Mouse (Mus musculus) cerebellum, adult 2 months (tissue): ENCODE measurements around the gene Cracr2b. TPM values are rescaled to one million over a fixed set of nuclear protein-coding genes. Genes with fewer than 3 reads are reported as not detected.

ENCODE experiments used
- DNase-seq, 2 experiments: peaks; one replicate each; pipeline ENCODE4 v3.0.0; 2021
- H3K27ac ChIP-seq: fragments of 200-500 bp; 2 replicates; pipeline ENCODE4 v1.5.1; 2012; ENCODE audit warnings: low read length, control low read depth, inconsistent platforms; ENCODE audit not compliant: insufficient read depth
- H3K27me3 ChIP-seq: fragments of 200-500 bp; 2 replicates; pipeline ENCODE4 v1.6.1; 2012; ENCODE audit warnings: inconsistent platforms, mild to moderate bottlenecking, low read length, moderate library complexity; ENCODE audit not compliant: control insufficient read depth, insufficient read depth
- H3K4me1 ChIP-seq: fragments of 200-500 bp; 2 replicates; pipeline ENCODE4 v1.6.1; 2011; ENCODE audit warnings: low read length; ENCODE audit not compliant: control insufficient read depth, insufficient read depth
- H3K4me3 ChIP-seq: fragments of 200-500 bp; replicated peaks from 2 replicates; pipeline ENCODE3; 2011; ENCODE audit warnings: mild to moderate bottlenecking, low read depth, low read length, control low read depth; ENCODE audit not compliant: insufficient read depth
- CTCF ChIP-seq: fragments of 200-500 bp; IDR thresholded peaks from 2 replicates; pipeline ENCODE4 v1.5.1; 2011; ENCODE audit warnings: low read depth, mild to moderate bottlenecking, control low read depth, low read length, moderate library complexity, borderline replicate concordance; ENCODE audit not compliant: insufficient read depth
- POLR2A ChIP-seq: fragments of 200-500 bp; IDR thresholded peaks from 2 replicates; pipeline ENCODE4 v1.6.1; 2011; ENCODE audit warnings: low read length, control low read depth, borderline replicate concordance; ENCODE audit not compliant: insufficient read depth
- WGBS: fragments of 180-500 bp; shearing (Covaris S2); methylation state at CpG from one replicate; pipeline ENCODE4 v1.1.7; 2018; 5-methylcytosine and 5-hydroxymethylcytosine counted together
- polyA plus RNA-seq: library from polyadenylated mRNA; depleted of rRNA; stranded (reverse); fragments of >200 nt; gene quantifications from 2 replicates; pipeline ENCODE4 v1.2.3, GENCODE M21; 2012

Cracr2b gene
- polyA plus RNA-seq, 1 experiment, result 8.3 TPM

DNA sequence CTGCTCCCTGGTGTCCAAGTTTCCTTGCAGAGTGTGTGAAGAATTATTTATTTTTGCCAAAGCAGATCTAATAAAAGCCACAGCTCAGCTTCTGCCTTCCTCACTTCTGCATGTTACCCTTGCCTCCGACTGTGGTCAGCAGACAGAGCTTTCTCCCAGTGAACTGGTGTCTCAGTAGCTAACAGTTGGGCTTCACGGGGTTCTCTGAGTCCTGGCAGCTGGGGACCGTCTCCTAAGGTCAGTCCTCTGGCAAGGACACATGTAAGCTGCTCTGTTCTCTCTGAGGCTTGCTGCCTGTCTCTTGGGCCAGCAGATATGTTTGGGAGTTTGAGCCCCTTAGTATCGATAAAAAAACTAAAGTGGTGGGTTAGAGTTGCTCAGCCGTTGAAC lies 898 bp upstream of the Cracr2b start:
- H3K27ac ChIP-seq, result peak overlapping the region; percentile 49; the same call in 1 of the 2 replicates
- peaks cover 58% of the 10 kb centered on the region for H3K4me1 ChIP-seq
- DNase-seq, result no peak
- TF ChIP-seq CTCF (no peak), POLR2A (no peak)
- 43% methylated on average over 5 of the region's 5 CpGs for WGBS
- H3K27me3 ChIP-seq, result no peaks in the 10 kb centered on the region
- no peak overlapping the region for H3K4me3 ChIP-seq

DNA sequence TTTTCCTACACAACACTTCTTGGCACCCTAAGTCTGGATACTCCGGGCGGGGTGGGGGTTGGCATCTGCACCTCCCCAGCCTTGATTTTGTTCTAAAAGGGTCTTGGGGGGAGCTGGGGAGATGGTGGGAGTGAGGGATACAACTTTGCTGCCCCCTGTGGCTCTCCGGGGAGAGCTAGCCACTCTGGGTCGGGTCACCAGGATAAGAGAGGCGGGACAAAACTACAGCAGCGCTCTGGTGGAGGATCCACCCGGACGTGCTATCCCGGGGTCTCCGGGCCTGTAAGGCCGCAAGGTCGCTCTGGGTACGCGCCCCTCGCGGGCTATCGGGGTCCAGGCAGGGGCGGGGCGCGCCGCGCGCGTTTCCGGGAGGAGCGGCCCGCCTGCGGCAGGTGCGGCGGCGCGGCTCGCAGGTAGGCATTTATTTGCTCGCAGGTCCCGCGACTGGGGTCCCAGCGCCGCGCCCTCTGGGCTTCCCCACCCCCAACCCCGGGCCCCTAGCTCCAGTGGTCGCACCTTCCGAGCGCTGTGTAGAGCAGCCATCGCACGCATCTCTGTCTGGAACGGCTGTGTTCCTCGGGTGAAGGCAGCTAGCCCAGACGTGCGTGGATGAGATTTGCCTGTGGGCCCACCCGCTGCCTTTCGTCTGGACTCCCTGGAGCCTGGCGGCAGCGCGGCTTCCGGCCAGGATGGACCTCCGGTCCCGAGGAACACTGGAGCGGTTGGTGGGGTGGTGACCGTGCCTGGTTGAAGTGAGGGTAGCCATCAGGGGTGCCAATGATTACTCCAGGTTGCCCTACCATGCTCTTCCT lies 833 bp downstream of the Cracr2b start:
- Histone ChIP-seq H3K4me3 (peak overlapping the region; percentile 32), H3K27ac (no peak overlapping the region), H3K4me1 (peaks cover 53% of the 10 kb centered on the region), H3K27me3 (no peaks in the 10 kb centered on the region)
- 4% methylated on average over 53 of the region's 59 CpGs for WGBS
- TF ChIP-seq CTCF (no peak), POLR2A (no peak)
- DNase-seq, result no peak

DNA sequence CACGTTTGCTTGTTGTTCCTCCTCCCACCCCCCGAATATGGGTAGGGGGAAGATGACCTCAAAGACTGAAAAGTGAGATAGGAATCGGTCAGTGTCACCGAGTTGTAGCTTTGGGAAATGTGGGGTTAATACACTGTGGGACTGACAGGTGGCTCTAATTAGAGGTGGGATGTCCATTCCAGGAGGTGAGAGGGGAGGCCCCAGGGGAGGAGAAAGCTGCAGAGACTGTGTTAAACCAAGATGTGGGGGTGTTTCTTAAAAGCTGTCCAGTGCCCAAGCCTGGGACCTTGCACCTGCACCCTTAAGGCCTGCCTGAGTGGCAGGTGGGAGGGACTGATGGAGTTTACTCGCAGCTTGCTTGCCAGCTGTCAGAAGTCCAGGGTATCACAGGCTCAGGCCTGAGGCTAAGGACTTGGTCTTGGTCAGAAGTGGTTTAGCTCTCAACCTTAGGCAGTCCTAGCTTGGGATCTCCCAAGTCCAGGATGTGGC lies 1.5 kb downstream of the Cracr2b start:
- no peak for DNase-seq
- TF ChIP-seq CTCF, result no peak
- no peak for TF ChIP-seq POLR2A
- H3K27me3 ChIP-seq, result no peaks in the 10 kb centered on the region
- H3K4me3 ChIP-seq, result peak overlapping the region; percentile 32
- H3K4me1 ChIP-seq, result peaks cover 50% of the 10 kb centered on the region
- 37% methylated on average over 5 of the region's 5 CpGs for WGBS
- no peak overlapping the region for H3K27ac ChIP-seq

DNA sequence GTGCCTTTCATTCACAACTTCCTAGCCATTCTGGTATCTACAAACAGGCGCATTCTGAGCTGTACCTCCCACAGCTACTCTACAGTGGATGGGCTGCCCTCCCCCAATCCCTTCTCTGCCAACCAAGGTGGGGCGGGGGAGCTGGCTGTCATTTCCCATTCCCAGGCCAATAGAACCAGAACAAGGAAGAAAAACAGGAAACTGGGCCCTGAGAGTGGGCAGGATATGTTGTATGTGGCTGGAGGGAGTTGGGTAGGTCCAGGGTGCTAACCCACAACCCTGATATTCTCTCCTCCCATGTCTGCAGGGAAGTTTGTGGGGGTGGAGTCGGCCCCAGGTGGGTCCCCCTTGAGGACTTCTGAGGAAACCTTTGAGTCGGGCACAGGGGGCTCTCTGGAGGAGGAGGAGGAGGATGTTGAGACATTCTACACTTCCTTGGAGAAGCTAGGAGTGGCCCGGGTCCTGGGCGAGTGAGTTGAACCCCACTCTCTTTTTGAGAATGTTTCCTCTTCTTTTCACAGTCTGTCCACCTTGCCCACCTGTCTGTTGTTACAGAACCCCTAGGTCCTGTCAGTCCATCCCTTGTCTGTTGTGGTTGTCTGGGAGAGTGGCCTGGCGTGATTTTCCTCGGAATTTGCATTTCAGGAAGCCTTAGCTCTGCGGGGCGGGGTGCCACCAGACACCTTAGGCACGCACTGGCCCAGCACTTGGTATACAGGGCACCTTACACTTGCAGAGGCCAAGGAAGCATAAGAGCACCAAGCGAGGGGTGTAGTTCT lies 3.1 kb downstream of the Cracr2b start:
- 71% methylated on average over 12 of the region's 12 CpGs for WGBS
- peaks cover 44% of the 10 kb centered on the region for H3K4me1 ChIP-seq
- H3K27ac ChIP-seq, result no peak overlapping the region
- H3K4me3 ChIP-seq, result no peak overlapping the region
- TF ChIP-seq POLR2A, result no peak
- no peak for TF ChIP-seq CTCF
- DNase-seq, result no peak
- H3K27me3 ChIP-seq, result no peaks in the 10 kb centered on the region

DNA sequence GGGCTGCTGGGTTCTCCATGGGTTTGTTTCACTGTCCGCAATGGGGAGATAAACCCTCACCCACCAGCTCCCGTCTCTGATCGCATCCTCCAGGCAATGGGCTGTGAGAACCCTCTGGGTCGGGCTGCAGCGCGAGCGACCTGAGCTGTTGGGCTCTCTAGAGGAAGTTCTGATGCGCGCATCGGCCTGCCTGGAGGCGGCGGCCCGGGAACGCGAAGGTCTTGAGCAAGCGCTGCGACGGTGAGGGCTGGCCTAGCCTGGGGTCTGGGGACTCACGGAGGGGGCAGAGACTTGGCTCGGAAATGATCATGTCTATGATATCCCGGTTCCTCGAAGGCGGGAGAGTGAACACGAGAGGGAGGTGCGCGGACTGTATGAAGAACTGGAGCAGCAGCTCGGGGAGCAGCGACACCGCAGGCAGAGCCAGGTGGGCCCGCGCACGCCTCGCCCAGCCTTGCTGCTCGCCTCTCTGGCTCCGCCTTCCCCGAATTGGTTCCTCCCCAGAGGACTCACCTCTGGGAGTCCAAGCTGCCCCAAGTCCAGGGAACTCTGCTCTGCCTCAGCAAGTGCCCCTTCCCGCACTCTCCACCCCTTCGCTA lies 3.8 kb downstream of the Cracr2b start:
- Histone ChIP-seq H3K27me3 (no peaks in the 10 kb centered on the region), H3K27ac (no peak overlapping the region), H3K4me3 (no peak overlapping the region), H3K4me1 (peaks cover 41% of the 10 kb centered on the region)
- no peak for DNase-seq
- TF ChIP-seq CTCF (no peak), POLR2A (no peak)
- 33% methylated on average over 38 of the region's 38 CpGs for WGBS

DNA sequence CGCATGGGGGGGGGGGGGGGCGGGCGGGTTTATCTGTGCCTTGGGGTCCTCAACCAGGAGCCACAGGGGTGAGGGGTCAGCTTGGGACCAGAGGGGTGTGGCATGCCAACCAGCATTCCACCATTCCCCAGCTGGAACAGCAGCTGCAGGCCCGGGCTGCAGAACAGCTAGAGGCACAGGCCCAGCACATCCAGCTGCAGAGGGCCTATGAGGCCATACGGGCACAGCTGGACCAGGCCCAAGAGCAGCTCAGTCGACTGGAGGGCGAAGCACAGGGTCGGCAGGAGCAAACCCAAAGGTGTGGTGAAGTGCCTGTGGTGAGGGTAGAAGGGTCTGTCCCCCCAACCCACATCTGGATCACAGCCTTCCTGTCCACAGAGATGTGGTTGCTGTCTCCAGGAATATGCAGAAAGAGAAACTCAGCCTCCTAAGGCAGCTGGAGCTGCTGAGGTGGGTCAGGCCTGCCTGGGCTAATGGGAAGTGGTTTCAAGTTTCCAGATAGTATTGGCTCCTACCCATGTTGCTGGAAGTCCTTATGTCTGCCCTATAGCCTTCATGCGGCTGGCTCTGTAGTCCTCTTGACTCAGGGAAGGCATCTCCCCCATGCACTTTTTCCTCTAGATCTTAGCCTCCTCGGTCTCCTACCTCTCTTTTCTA lies 4.6 kb downstream of the Cracr2b start:
- no peak for DNase-seq
- H3K27me3 ChIP-seq, result no peaks in the 10 kb centered on the region
- peaks cover 33% of the 10 kb centered on the region for H3K4me1 ChIP-seq
- H3K27ac ChIP-seq, result no peak overlapping the region
- TF ChIP-seq CTCF (no peak), POLR2A (no peak)
- H3K4me3 ChIP-seq, result no peak overlapping the region
- 51% methylated on average over 10 of the region's 10 CpGs for WGBS

DNA sequence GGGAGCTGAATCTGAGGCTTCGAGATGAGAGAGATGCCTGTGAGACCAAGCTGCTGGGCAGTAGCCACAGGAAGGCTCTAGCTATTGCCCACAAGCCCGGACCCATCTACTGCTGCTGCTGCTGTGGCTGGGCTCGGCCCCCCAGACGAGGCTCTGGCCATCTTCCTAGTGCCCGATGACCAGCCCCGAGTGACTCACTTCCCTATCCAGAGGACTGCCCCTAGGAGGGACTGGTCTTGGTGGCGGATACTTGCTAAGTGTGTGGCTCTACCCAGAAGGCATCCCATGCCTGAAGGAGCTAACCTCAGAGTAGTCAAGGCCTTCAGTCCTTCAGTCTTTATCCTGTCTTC lies 5.1 kb downstream of the Cracr2b start:
- H3K27ac ChIP-seq, result no peak overlapping the region
- DNase-seq, result no peak
- WGBS, result 83% methylated on average over 7 of the region's 7 CpGs
- H3K27me3 ChIP-seq, result no peaks in the 10 kb centered on the region
- peaks cover 28% of the 10 kb centered on the region for H3K4me1 ChIP-seq
- TF ChIP-seq CTCF (no peak), POLR2A (no peak)
- no peak overlapping the region for H3K4me3 ChIP-seq
